Mouse (Mus musculus) ES-Bruce4 (cell line): ENCODE measurements at regions not wholly inside any gene's neighbourhood (a gene's known extent, or its start where the extent isn't known, plus 50 kb on each side); places are given as distances from the start of the nearest gene placed in this dataset.

ENCODE experiments used
- CTCF ChIP-seq: IDR thresholded peaks from one replicate; pipeline ENCODE4 v1.8.1; 2011; ENCODE audit warnings: low read depth, low read length
- EP300 ChIP-seq: IDR thresholded peaks from 2 replicates; pipeline ENCODE4 v1.6.1; 2011; ENCODE audit warnings: low read depth, low read length; ENCODE audit not compliant: insufficient read depth
- POLR2A ChIP-seq: IDR thresholded peaks from one replicate; pipeline ENCODE4 v1.8.1; 2011; ENCODE audit warnings: low read length; ENCODE audit not compliant: insufficient read depth

GRCm38 (mm10) chr11:31503239-31503916, 133.5 kb upstream of the Stc2 start:
- TF ChIP-seq CTCF = no peak
- TF ChIP-seq POLR2A = no peak
- no peak for TF ChIP-seq EP300
